Mouse (Mus musculus): ENCODE data around the gene Nsmf.

The Nsmf gene

GRCm38 (mm10) chr2:25054221-25055067 is at the start of gene Nsmf:
Nsmf (plus strand) TSS chr2:25054355.
- peak; percentile 91 for DNase-seq (ENCODE audit: low spot score)

GRCm38 (mm10) chr2:25006767-25007166 is 47.4 kb upstream of the Nsmf start:
- no peak for DNase-seq (ENCODE audit: low spot score)

- DNase-seq (ENCODE audit: low spot score) = no peak
Observed at GRCm38 (mm10) chr2:25008250-25008649, 45.9 kb upstream of the Nsmf start.

GRCm38 (mm10) chr2:25022678-25023077 is 31.5 kb upstream of the Nsmf start:
- DNase-seq (ENCODE audit: low spot score) = no peak

- DNase-seq (ENCODE audit: low spot score) = no peak
Observed at GRCm38 (mm10) chr2:25025109-25025508, 29.0 kb upstream of the Nsmf start.

- DNase-seq (ENCODE audit: low spot score) = no peak
Observed at GRCm38 (mm10) chr2:25034994-25035393, 19.2 kb upstream of the Nsmf start.

GRCm38 (mm10) chr2:25040089-25040488 is 14.1 kb upstream of the Nsmf start:
- no peak for DNase-seq (ENCODE audit: low spot score)

- no peak for DNase-seq (ENCODE audit: low spot score)
Observed at GRCm38 (mm10) chr2:25050921-25051320, 3.2 kb upstream of the Nsmf start.

GRCm38 (mm10) chr2:25051450-25051849 is 2.7 kb upstream of the Nsmf start:
- DNase-seq (ENCODE audit: low spot score) = no peak

- no peak for DNase-seq (ENCODE audit: low spot score)
Observed at GRCm38 (mm10) chr2:25053101-25053500, 1.1 kb upstream of the Nsmf start.

GRCm38 (mm10) chr2:25055068-25055405 is 882 bp downstream of the Nsmf start:
- DNase-seq (ENCODE audit: low spot score) = no peak

- no peak for DNase-seq (ENCODE audit: low spot score)
Observed at GRCm38 (mm10) chr2:25055409-25056155, 1.4 kb downstream of the Nsmf start.

GRCm38 (mm10) chr2:25058926-25059325 is 4.8 kb downstream of the Nsmf start:
- no peak for DNase-seq (ENCODE audit: low spot score)

- DNase-seq (ENCODE audit: low spot score) = no peak
Observed at GRCm38 (mm10) chr2:25063523-25063922, 9.4 kb downstream of the Nsmf start.

- no peak for DNase-seq (ENCODE audit: low spot score)
Observed at GRCm38 (mm10) chr2:25064285-25064684, 10.1 kb downstream of the Nsmf start.

GRCm38 (mm10) chr2:25065537-25065936 is 11.4 kb downstream of the Nsmf start:
- DNase-seq (ENCODE audit: low spot score) = no peak

- no peak for DNase-seq (ENCODE audit: low spot score)
Observed at GRCm38 (mm10) chr2:25066552-25066951, 12.4 kb downstream of the Nsmf start.

GRCm38 (mm10) chr2:25069537-25069936 is 15.4 kb downstream of the Nsmf start:
- no peak for DNase-seq (ENCODE audit: low spot score)

GRCm38 (mm10) chr2:25072398-25072797 is 18.2 kb downstream of the Nsmf start:
- DNase-seq (ENCODE audit: low spot score) = no peak

- no peak for DNase-seq (ENCODE audit: low spot score)
Observed at GRCm38 (mm10) chr2:25075506-25075905, 21.4 kb downstream of the Nsmf start.

- DNase-seq (ENCODE audit: low spot score) = no peak
Observed at GRCm38 (mm10) chr2:25078967-25079366, 24.8 kb downstream of the Nsmf start.

GRCm38 (mm10) chr2:25080076-25080475 is 25.9 kb downstream of the Nsmf start, which contains the start of gene Entpd8:
Entpd8 (plus strand) TSS chr2:25080304.
- no peak for DNase-seq (ENCODE audit: low spot score)

- no peak for DNase-seq (ENCODE audit: low spot score)
Observed at GRCm38 (mm10) chr2:25083697-25084096, 29.5 kb downstream of the Nsmf start.
